Mouse (Mus musculus) thymus, adult 2 months (tissue): ENCODE data around the gene Dennd2a.

Experiments
- CTCF ChIP-seq: fragments of 200-500 bp; IDR thresholded peaks from 2 replicates; pipeline ENCODE4 v1.5.1; 2012; ENCODE audit warnings: mild to moderate bottlenecking, control low read depth, low read length, moderate library complexity, borderline replicate concordance; ENCODE audit not compliant: control insufficient read depth, poor library complexity, insufficient read depth; ENCODE audit errors: extremely low read depth
- POLR2A ChIP-seq: fragments of 200-500 bp; IDR thresholded peaks from 2 replicates; pipeline ENCODE4 v1.6.1; 2012; ENCODE audit warnings: mild to moderate bottlenecking, low read length, control low read depth, moderate library complexity; ENCODE audit not compliant: control insufficient read depth, poor library complexity, insufficient read depth; ENCODE audit errors: extremely low read depth

- TF ChIP-seq POLR2A (no peak), CTCF (no peak)
Observed at GRCm38 (mm10) chr6:39581087-39581784, 23.6 kb upstream of the Dennd2a start.
